Comparison of ENCODE assay signal across 23 mouse cellular contexts in the genomic region with DNA sequence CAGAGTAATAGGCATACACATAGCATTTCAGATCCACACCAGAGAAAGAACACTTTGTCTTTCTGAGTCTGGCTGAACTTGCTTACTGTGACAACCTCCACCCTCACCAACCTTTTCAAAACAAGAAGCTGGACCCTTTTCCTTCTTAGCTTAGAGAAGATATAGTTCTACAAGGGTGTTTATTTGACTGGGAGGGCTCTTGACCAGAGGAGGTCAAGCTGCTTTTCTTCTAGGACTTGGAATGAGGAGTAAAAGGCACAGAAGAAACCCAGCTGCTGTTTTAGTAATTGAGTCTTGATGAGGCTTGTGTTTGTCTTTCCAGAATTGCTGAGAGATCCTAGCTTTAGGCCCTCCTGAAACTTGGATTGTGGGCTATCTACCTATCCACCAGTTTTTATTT. TPM values are rescaled to one million over a fixed set of nuclear protein-coding genes. Genes with fewer than 3 reads are reported as not detected.
DNase-seq lines count a peak whose midpoint lies in the region; ATAC-seq and TF ChIP-seq lines count a peak whose summit lies in the region.
"Had no signal": no experiment of that assay in that cellular context is flagged by ENCODE, and none has a peak within 500 bp of the region (broad histone marks: within the 10 kb centered on the region; RNA-seq: fewer than 3 reads in every experiment).

No protein-coding gene starts in this region.

- TF ChIP-seq CTCF in gastrocnemius, adult 2 months (IDR thresholded peaks at IDR 0.05), result no peak
- TF ChIP-seq CTCF in lung, postnatal 0 days (IDR thresholded peaks at IDR 0.05), result no peak

- intact Hi-C loops in gastrocnemius, adult 2 months (cut with DNase I), result no loop called here

- no peak overlapping the region for H3K9ac ChIP-seq in kidney, embryonic 16.5 days (replicated peaks; ENCODE audit: low read length)
- no peak overlapping the region for H3K9ac ChIP-seq in lung, postnatal 0 days (replicated peaks; ENCODE audit: low read depth)
- H3K9ac ChIP-seq: forebrain, embryonic 13.5 days; heart, embryonic 13.5 days; hindbrain, embryonic 12.5 days; hindbrain, embryonic 15.5 days had no signal

- no peak for DNase-seq in gastrocnemius, adult 2 months
- no peak for DNase-seq in gastrocnemius, postnatal 25 days
- DNase-seq in kidney, adult 9 months, result no peak
- peak; percentile 65 for DNase-seq in lung, postnatal 0 days (ENCODE audit: low spot score)
- DNase-seq in lung, postnatal 10 days, result no peak
- DNase-seq: adrenal gland, adult 8-10 months; adrenal gland, postnatal 25 days; cerebellum, adult 18-20 months; cerebellum, adult 9-10 months; cerebellum, postnatal 14 days; gastrocnemius, postnatal 14 days; heart, adult 18-20 months; heart, postnatal 14 days had no signal

- H3K27ac ChIP-seq in gastrocnemius, adult 2 months, result peak overlapping the region; percentile 48
- H3K27ac ChIP-seq in kidney, embryonic 16.5 days (ENCODE audit: low read length), result peak overlapping the region; percentile 27; the same call in 1 of the 2 replicates
- no peak overlapping the region for H3K27ac ChIP-seq in lung, postnatal 0 days (ENCODE audit: low read length)
- peak overlapping the region; percentile 96 for H3K27ac ChIP-seq in brown adipose tissue, adult 24 weeks (replicated peaks; ENCODE audit: low read depth, low read length)
- H3K27ac ChIP-seq: forebrain, embryonic 10.5 days; forebrain, embryonic 13.5 days; heart, embryonic 10.5 days; heart, embryonic 13.5 days; hindbrain, embryonic 12.5 days; hindbrain, embryonic 15.5 days had no signal

- H3K27me3 ChIP-seq in kidney, embryonic 16.5 days (ENCODE audit: insufficient read depth, low read length), result no peaks in the 10 kb centered on the region
- no peaks in the 10 kb centered on the region for H3K27me3 ChIP-seq in lung, postnatal 0 days (replicated peaks; ENCODE audit: insufficient read depth, low read length)
- H3K27me3 ChIP-seq: forebrain, embryonic 13.5 days; hindbrain, embryonic 12.5 days; hindbrain, embryonic 15.5 days had no signal

- H3K4me1 ChIP-seq in kidney, embryonic 16.5 days (ENCODE audit: insufficient read depth, low read length), result peaks cover 35% of the 10 kb centered on the region
- H3K4me1 ChIP-seq in lung, postnatal 0 days (ENCODE audit: insufficient read depth, low read depth, low read length), result peaks cover 7% of the 10 kb centered on the region; the same call in 1 of the 2 replicates
- H3K4me1 ChIP-seq in brown adipose tissue, adult 24 weeks (ENCODE audit: control insufficient read depth, insufficient read depth, insufficient read length, low read length), result peaks cover 19% of the 10 kb centered on the region

- no peaks in the 10 kb centered on the region for H3K36me3 ChIP-seq in kidney, embryonic 16.5 days (ENCODE audit: insufficient read depth, low read length)
- no peaks in the 10 kb centered on the region for H3K36me3 ChIP-seq in lung, postnatal 0 days (ENCODE audit: insufficient read depth, low read length)
- H3K36me3 ChIP-seq: forebrain, embryonic 10.5 days; heart, embryonic 10.5 days; heart, embryonic 13.5 days; hindbrain, embryonic 12.5 days; hindbrain, embryonic 15.5 days had no signal

- H3K4me2 ChIP-seq in kidney, embryonic 16.5 days (replicated peaks; ENCODE audit: low read depth, low read length), result no peak overlapping the region
- H3K4me2 ChIP-seq in lung, postnatal 0 days (replicated peaks; ENCODE audit: low read depth, low read length), result no peak overlapping the region
- H3K4me2 ChIP-seq: forebrain, embryonic 13.5 days; heart, embryonic 13.5 days; hindbrain, embryonic 12.5 days; hindbrain, embryonic 15.5 days had no signal

- no peaks in the 10 kb centered on the region for H3K9me3 ChIP-seq in kidney, embryonic 16.5 days (ENCODE audit: low read length)
- no peaks in the 10 kb centered on the region for H3K9me3 ChIP-seq in lung, postnatal 0 days (ENCODE audit: low read length)
- H3K9me3 ChIP-seq: forebrain, embryonic 10.5 days; forebrain, embryonic 13.5 days; heart, embryonic 10.5 days; heart, embryonic 13.5 days; hindbrain, embryonic 12.5 days; hindbrain, embryonic 15.5 days had no signal

- 0 out of 2 replicates have a peak, but pooled peaks have one; percentile 21 for TF ChIP-seq EP300 in lung, postnatal 0 days (IDR thresholded peaks at IDR 0.05)

- no peak for ATAC-seq in kidney, embryonic 16.5 days (ENCODE audit: low FRiP score, low TSS enrichment)
- ATAC-seq in lung, postnatal 0 days, result peak; percentile 7; the same call in 1 of the 2 replicates
- ATAC-seq: activated CD4-positive, CD25-positive, alpha-beta regulatory T cell, adult 4 months; forebrain, embryonic 13.5 days; forebrain, embryonic 16.5 days had no signal

- no peak overlapping the region for H3K4me3 ChIP-seq in gastrocnemius, adult 2 months
- H3K4me3 ChIP-seq in kidney, embryonic 16.5 days (ENCODE audit: low read length), result no peak overlapping the region
- H3K4me3 ChIP-seq in lung, postnatal 0 days (ENCODE audit: low read depth, low read length), result no peak overlapping the region
- H3K4me3 ChIP-seq in brown adipose tissue, adult 24 weeks (ENCODE audit: insufficient read depth, low read depth, low read length), result peak overlapping the region; percentile 35
- H3K4me3 ChIP-seq: forebrain, embryonic 10.5 days; forebrain, embryonic 13.5 days; heart, embryonic 10.5 days; heart, embryonic 13.5 days; hindbrain, embryonic 12.5 days; hindbrain, embryonic 15.5 days had no signal

RNA-seq across cellular contexts. Expression of gene Smco4, which starts 3.9 kb away (rescaled TPM):
- 10 to 100 TPM in 1 of 2 experiments, 1 to 10 TPM in 1; 6.8 to 15.0 TPM for total RNA-seq in gastrocnemius, adult 2 months (2021)
- 10 to 100 TPM in 1 of 2 experiments, 1 to 10 TPM in 1; 9.4 to 11.3 TPM for total RNA-seq in gastrocnemius, postnatal 25 days (2021)
- polyA plus RNA-seq in kidney, embryonic 16.5 days (2015; fragmentation: Nextera tagmentation; extraction: Ambion mirVana), result 3.7 and 4.4 TPM in 2 replicates
- polyA plus RNA-seq in lung, postnatal 0 days (2015; fragmentation: Nextera tagmentation; extraction: Ambion mirVana), result 3.8 TPM in 2 replicates
- 14.5 and 22.4 TPM in 2 replicates for polyA plus RNA-seq in brown adipose tissue, adult 24 weeks (2012; ENCODE audit: insufficient read depth, insufficient read length, missing spikeins)
